Mouse (Mus musculus): ENCODE data around the gene Opn1sw.

GRCm38 (mm10) chr6:29432156-29432555 lies 43.9 kb upstream of the Opn1sw start:
- TF ChIP-seq TAL1 (IDR thresholded peaks at IDR 0.05; ENCODE audit: low read length) (no peak), GATA1 (IDR thresholded peaks at IDR 0.05; ENCODE audit: low read length) (no peak)
